In the genomic region with DNA sequence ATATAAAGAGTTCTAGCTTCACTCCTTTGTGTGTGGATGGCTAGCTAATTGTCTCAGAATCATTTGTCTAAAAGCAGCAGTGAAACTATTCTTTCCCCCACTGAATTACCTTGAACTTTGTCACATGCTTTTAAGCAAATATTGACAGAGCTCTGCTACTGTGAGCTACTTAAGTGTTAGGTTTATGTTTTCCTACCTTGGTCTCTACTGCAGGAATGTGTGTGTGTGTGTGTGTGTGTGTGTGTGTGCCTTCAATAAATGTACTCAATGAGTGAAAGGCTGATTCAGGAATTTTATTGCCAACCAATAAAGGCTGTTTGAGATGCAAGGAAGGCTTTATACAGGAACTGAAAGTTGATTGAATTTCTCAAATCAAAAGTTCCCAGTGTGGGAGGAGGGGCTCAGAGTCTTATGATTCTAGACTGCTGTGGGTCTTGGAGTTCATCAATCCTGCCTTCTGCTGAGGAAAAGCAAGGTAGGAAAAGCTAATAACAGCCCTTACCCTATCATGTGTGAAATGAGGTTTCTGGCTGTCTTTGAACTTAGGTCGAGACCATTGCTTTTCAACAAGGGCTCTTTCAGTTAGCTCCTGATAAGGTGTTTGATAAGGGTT, we compare ENCODE assay signal across 17 mouse cellular contexts. TPM values are rescaled to one million over a fixed set of nuclear protein-coding genes. Genes with fewer than 3 reads are reported as not detected.
DNase-seq lines count a peak whose midpoint lies in the region; ATAC-seq and TF ChIP-seq lines count a peak whose summit lies in the region.
"Had no signal": no experiment of that assay in that cellular context is flagged by ENCODE, and none has a peak within 500 bp of the region (broad histone marks: within the 10 kb centered on the region; RNA-seq: fewer than 3 reads in every experiment).

No protein-coding gene starts in this region.

- WGBS in intestine, embryonic 15.5 days: 47% methylated on average over 1 of the region's 1 CpGs
- 14% methylated on average over 1 of the region's 1 CpGs for WGBS in small intestine, adult 2 months
- WGBS in neural tube, embryonic 15.5 days: 57% methylated on average over 1 of the region's 1 CpGs
- 54% methylated on average over 1 of the region's 1 CpGs for WGBS in hindbrain, embryonic 16.5 days
- 88% methylated on average over 1 of the region's 1 CpGs for WGBS in cerebellum, adult 2 months

- H3K27me3 ChIP-seq in intestine, embryonic 15.5 days (replicated peaks): no peaks in the 10 kb centered on the region
- no peaks in the 10 kb centered on the region for H3K27me3 ChIP-seq in small intestine, adult 2 months (ENCODE audit: control insufficient read depth, insufficient read depth, low read length)
- H3K27me3 ChIP-seq in neural tube, embryonic 15.5 days (replicated peaks): no peaks in the 10 kb centered on the region
- no peaks in the 10 kb centered on the region for H3K27me3 ChIP-seq in hindbrain, embryonic 16.5 days (replicated peaks; ENCODE audit: control insufficient read depth, insufficient read depth, low read length)
- H3K27me3 ChIP-seq in cerebellum, adult 2 months (ENCODE audit: control insufficient read depth, insufficient read depth, low read length): no peaks in the 10 kb centered on the region
- H3K27me3 ChIP-seq: CH12.LX; embryonic facial prominence, embryonic 12.5 days; midbrain, embryonic 13.5 days; Patski had no signal

- peak overlapping the region; percentile 70 for H3K27ac ChIP-seq in intestine, embryonic 15.5 days
- H3K27ac ChIP-seq in small intestine, adult 2 months (ENCODE audit: insufficient read depth, low read depth, low read length): peak overlapping the region; percentile 84
- H3K27ac ChIP-seq in neural tube, embryonic 15.5 days (replicated peaks): no peak overlapping the region
- no peak overlapping the region for H3K27ac ChIP-seq in hindbrain, embryonic 16.5 days (ENCODE audit: low read depth, low read length)
- no peak overlapping the region for H3K27ac ChIP-seq in cerebellum, adult 2 months (ENCODE audit: insufficient read depth, low read length)
- H3K27ac ChIP-seq: embryonic facial prominence, embryonic 12.5 days; macrophage; midbrain, embryonic 13.5 days had no signal

- H3K4me3 ChIP-seq in intestine, embryonic 15.5 days (replicated peaks): no peak overlapping the region
- H3K4me3 ChIP-seq in small intestine, adult 2 months (ENCODE audit: low read depth, low read length): no peak overlapping the region
- H3K4me3 ChIP-seq in neural tube, embryonic 15.5 days (replicated peaks): no peak overlapping the region
- no peak overlapping the region for H3K4me3 ChIP-seq in hindbrain, embryonic 16.5 days (ENCODE audit: low read length)
- H3K4me3 ChIP-seq in cerebellum, adult 2 months (replicated peaks; ENCODE audit: insufficient read depth, low read depth, low read length): no peak overlapping the region
- H3K4me3 ChIP-seq: embryonic facial prominence, embryonic 12.5 days; midbrain, embryonic 13.5 days; myocyte had no signal

- H3K4me1 ChIP-seq in intestine, embryonic 15.5 days (replicated peaks): 0 out of 2 replicates have a peak, but pooled peaks cover 3% of the 10 kb centered on the region
- H3K4me1 ChIP-seq in small intestine, adult 2 months (ENCODE audit: control insufficient read depth, insufficient read depth, insufficient read length, low read length): peaks cover 15% of the 10 kb centered on the region; the same call in 1 of the 2 replicates
- H3K4me1 ChIP-seq in neural tube, embryonic 15.5 days: no peaks in the 10 kb centered on the region
- H3K4me1 ChIP-seq in hindbrain, embryonic 16.5 days (ENCODE audit: control insufficient read depth, insufficient read depth, low read depth, low read length): no peaks in the 10 kb centered on the region
- H3K4me1 ChIP-seq in cerebellum, adult 2 months (ENCODE audit: control insufficient read depth, insufficient read depth, low read length): no peaks in the 10 kb centered on the region
- H3K4me1 ChIP-seq: embryonic facial prominence, embryonic 12.5 days; midbrain, embryonic 13.5 days had no signal

- no peaks in the 10 kb centered on the region for H3K9me3 ChIP-seq in intestine, embryonic 15.5 days
- no peaks in the 10 kb centered on the region for H3K9me3 ChIP-seq in neural tube, embryonic 15.5 days (replicated peaks)
- no peaks in the 10 kb centered on the region for H3K9me3 ChIP-seq in hindbrain, embryonic 16.5 days (ENCODE audit: control insufficient read depth, low read length)
- H3K9me3 ChIP-seq: embryonic facial prominence, embryonic 12.5 days; midbrain, embryonic 13.5 days had no signal

- no peak overlapping the region for H3K4me2 ChIP-seq in intestine, embryonic 15.5 days (replicated peaks)
- H3K4me2 ChIP-seq in neural tube, embryonic 15.5 days: no peak overlapping the region
- H3K4me2 ChIP-seq in hindbrain, embryonic 16.5 days (ENCODE audit: low read length): no peak overlapping the region
- H3K4me2 ChIP-seq: embryonic facial prominence, embryonic 12.5 days; midbrain, embryonic 13.5 days had no signal

- H3K36me3 ChIP-seq in intestine, embryonic 15.5 days: no peaks in the 10 kb centered on the region
- no peaks in the 10 kb centered on the region for H3K36me3 ChIP-seq in small intestine, adult 2 months (ENCODE audit: control insufficient read depth, insufficient read depth, low read length)
- H3K36me3 ChIP-seq in neural tube, embryonic 15.5 days: no peaks in the 10 kb centered on the region
- no peaks in the 10 kb centered on the region for H3K36me3 ChIP-seq in hindbrain, embryonic 16.5 days (ENCODE audit: control insufficient read depth, insufficient read depth, low read length)
- H3K36me3 ChIP-seq: embryonic facial prominence, embryonic 12.5 days; midbrain, embryonic 13.5 days had no signal

- peak; percentile 87 for ATAC-seq in intestine, embryonic 15.5 days
- no peak for ATAC-seq in neural tube, embryonic 15.5 days (ENCODE audit: low FRiP score)
- ATAC-seq in hindbrain, embryonic 16.5 days: no peak
- ATAC-seq: midbrain, embryonic 13.5 days; Patski had no signal

- no peak for TF ChIP-seq POLR2A in small intestine, adult 2 months (IDR thresholded peaks at IDR 0.05; ENCODE audit: low read depth, low read length)
- no peak for TF ChIP-seq POLR2A in cerebellum, adult 2 months (IDR thresholded peaks at IDR 0.05; ENCODE audit: borderline replicate concordance, insufficient read depth, low read length)

- TF ChIP-seq CTCF in small intestine, adult 2 months (IDR thresholded peaks at IDR 0.05; ENCODE audit: extremely low read depth, insufficient read length, insufficient replicate concordance, low read depth, low read length): no peak
- TF ChIP-seq CTCF in cerebellum, adult 2 months (IDR thresholded peaks at IDR 0.05; ENCODE audit: borderline replicate concordance, insufficient read depth, low read depth, low read length): no peak

- H3K9ac ChIP-seq in intestine, embryonic 15.5 days: no peak overlapping the region
- no peak overlapping the region for H3K9ac ChIP-seq in neural tube, embryonic 15.5 days (replicated peaks)
- H3K9ac ChIP-seq in hindbrain, embryonic 16.5 days (ENCODE audit: low read depth, low read length): no peak overlapping the region
- H3K9ac ChIP-seq: embryonic facial prominence, embryonic 12.5 days; midbrain, embryonic 13.5 days had no signal

- DNase-seq in heart, adult 11 months: peak; percentile 59
- DNase-seq in heart, adult 9 months (ENCODE audit: low spot score in 2 of 2): no peak
- peak; percentile 15 to 45 for DNase-seq in kidney, postnatal 4 days
- DNase-seq in cerebellum, adult 2 months: no peak
- DNase-seq: layer of hippocampus, adult 9-11 months; right cerebral cortex, adult 18-20 months; thymus, adult 2 months had no signal

RNA-seq across cellular contexts. Expression of a gene that starts 7.9 kb away (rescaled TPM):
- 5.5 and 6.9 TPM in 2 replicates for polyA plus RNA-seq in intestine, embryonic 15.5 days (2015; fragmentation: Nextera tagmentation; extraction: Ambion mirVana)
- 13.0 and 21.8 TPM in 2 replicates for polyA plus RNA-seq in small intestine, adult 2 months (2012; rRNA removed)
- 8.7 and 8.9 TPM in 2 replicates for polyA plus RNA-seq in neural tube, embryonic 15.5 days (2015; fragmentation: Nextera tagmentation; extraction: Ambion mirVana)
- polyA plus RNA-seq in hindbrain, embryonic 16.5 days (2015; fragmentation: Nextera tagmentation; extraction: Ambion mirVana): 7.0 TPM in 2 replicates
- polyA plus RNA-seq in cerebellum, adult 2 months (2012; rRNA removed): 25.9 and 30.1 TPM in 2 replicates

RNA-seq across cellular contexts. Expression of a gene that starts 18.4 kb away (rescaled TPM):
- polyA plus RNA-seq in intestine, embryonic 15.5 days (2015; fragmentation: Nextera tagmentation; extraction: Ambion mirVana): 33.7 and 38.5 TPM in 2 replicates
- 4.9 and 7.0 TPM in 2 replicates for polyA plus RNA-seq in small intestine, adult 2 months (2012; rRNA removed)
- polyA plus RNA-seq in neural tube, embryonic 15.5 days (2015; fragmentation: Nextera tagmentation; extraction: Ambion mirVana): 25.1 and 29.4 TPM in 2 replicates
- polyA plus RNA-seq in hindbrain, embryonic 16.5 days (2015; fragmentation: Nextera tagmentation; extraction: Ambion mirVana): 25.3 and 27.9 TPM in 2 replicates
- 36.5 and 42.9 TPM in 2 replicates for polyA plus RNA-seq in cerebellum, adult 2 months (2012; rRNA removed)

Comparison
In these comparisons a context has a peak if more than half of its experiments do, and no peak if none do; other contexts are left out.
1. DNase-seq: peak in heart, adult 11 months (single experiment) and kidney, postnatal 4 days (2 of 2); none in heart, adult 9 months (0 of 2) and cerebellum, adult 2 months (0 of 2).
2. H3K27ac ChIP-seq: peak in intestine, embryonic 15.5 days (single experiment) and small intestine, adult 2 months (single experiment); none in neural tube, embryonic 15.5 days (single experiment), hindbrain, embryonic 16.5 days (single experiment) and cerebellum, adult 2 months (single experiment).